Comparison of ENCODE assay signal across 16 mouse cellular contexts in the genomic region with DNA sequence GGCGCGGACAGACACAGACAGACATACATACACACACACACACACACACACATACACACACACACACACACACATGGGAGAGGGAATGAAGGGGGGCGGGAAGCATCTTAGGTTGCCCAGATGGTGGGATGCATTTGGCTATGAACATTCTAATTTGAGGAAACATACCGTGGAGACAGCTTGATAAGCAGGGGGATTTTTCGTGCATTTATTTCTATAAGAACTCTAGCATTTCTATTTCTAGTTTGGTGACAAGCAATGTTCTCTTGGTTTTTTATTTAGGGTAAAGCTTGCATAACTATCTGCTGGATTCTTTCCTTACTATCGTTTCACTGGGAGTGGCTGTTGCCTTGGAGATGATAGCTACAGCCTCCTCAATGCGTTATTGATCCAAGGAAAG.
DNase-seq lines count a peak whose midpoint lies in the region; ATAC-seq and TF ChIP-seq lines count a peak whose summit lies in the region.
"Had no signal": no experiment of that assay in that cellular context is flagged by ENCODE, and none has a peak within 500 bp of the region (broad histone marks: within the 10 kb centered on the region; RNA-seq: fewer than 3 reads in every experiment).

No protein-coding gene starts in this region.

- no peak overlapping the region for H3K4me2 ChIP-seq in forebrain, postnatal 0 days (ENCODE audit: low read depth)
- no peak overlapping the region for H3K4me2 ChIP-seq in forebrain, embryonic 15.5 days (replicated peaks)
- H3K4me2 ChIP-seq: embryonic facial prominence, embryonic 12.5 days; forebrain, embryonic 12.5 days; hindbrain, embryonic 15.5 days had no signal

- DNase-seq in forebrain, postnatal 0 days: peak; percentile 52
- peak in 1 of 2 experiments; percentile 32 for DNase-seq in layer of hippocampus, adult 2 months (ENCODE audit: low spot score in 2 of 2)
- DNase-seq in layer of hippocampus, adult 18-20 months (ENCODE audit: low spot score in 2 of 2): no peak
- peak; percentile 72 for DNase-seq in brain, adult 2 months (ENCODE audit: low read depth, low spot score)
- DNase-seq in telencephalon, adult 2 months (ENCODE audit: low read depth, low spot score): peak; percentile 71
- DNase-seq: adrenal gland, postnatal 14 days; cerebellum, adult 2 months; gastrocnemius, postnatal 10 days had no signal

- H3K27ac ChIP-seq in forebrain, postnatal 0 days (ENCODE audit: low read depth, low read length): no peak overlapping the region
- H3K27ac ChIP-seq in forebrain, embryonic 15.5 days (replicated peaks): no peak overlapping the region
- peak overlapping the region; percentile 82 for H3K27ac ChIP-seq in layer of hippocampus, adult 2 months
- H3K27ac ChIP-seq: forebrain, embryonic 12.5 days; hindbrain, embryonic 15.5 days had no signal

- no peak overlapping the region for H3K4me3 ChIP-seq in forebrain, postnatal 0 days (ENCODE audit: low read depth, low read length)
- H3K4me3 ChIP-seq in forebrain, embryonic 15.5 days: no peak overlapping the region
- H3K4me3 ChIP-seq in layer of hippocampus, adult 2 months: peak overlapping the region; percentile 34
- H3K4me3 ChIP-seq: embryonic facial prominence, embryonic 12.5 days; forebrain, embryonic 12.5 days; heart, embryonic 12.5 days; hindbrain, embryonic 15.5 days had no signal

- no peak overlapping the region for H3K9ac ChIP-seq in forebrain, postnatal 0 days
- no peak overlapping the region for H3K9ac ChIP-seq in forebrain, embryonic 15.5 days (replicated peaks)
- H3K9ac ChIP-seq: embryonic facial prominence, embryonic 12.5 days; forebrain, embryonic 12.5 days; hindbrain, embryonic 15.5 days had no signal

- ATAC-seq in forebrain, postnatal 0 days: peak; percentile 85
- ATAC-seq in forebrain, embryonic 15.5 days (replicated peaks): no peak; the same call in 1 of the 2 replicates
- ATAC-seq: activated CD4-positive, CD25-positive, alpha-beta regulatory T cell, adult 4 months; intestine, embryonic 16.5 days had no signal

- no peaks in the 10 kb centered on the region for H3K27me3 ChIP-seq in forebrain, postnatal 0 days (ENCODE audit: insufficient read depth, low read length)
- no peaks in the 10 kb centered on the region for H3K27me3 ChIP-seq in forebrain, embryonic 15.5 days
- H3K27me3 ChIP-seq: CH12.LX; embryonic facial prominence, embryonic 12.5 days; forebrain, embryonic 12.5 days; heart, embryonic 12.5 days; hindbrain, embryonic 15.5 days had no signal

- no peaks in the 10 kb centered on the region for H3K9me3 ChIP-seq in forebrain, postnatal 0 days (ENCODE audit: low read length)
- no peaks in the 10 kb centered on the region for H3K9me3 ChIP-seq in forebrain, embryonic 15.5 days
- H3K9me3 ChIP-seq: embryonic facial prominence, embryonic 12.5 days; forebrain, embryonic 12.5 days; heart, embryonic 12.5 days; hindbrain, embryonic 15.5 days had no signal

- 58% methylated on average over 7 of the region's 7 CpGs for WGBS in forebrain, postnatal 0 days
- WGBS in forebrain, embryonic 15.5 days: 73% methylated on average over 7 of the region's 7 CpGs

- no peaks in the 10 kb centered on the region for H3K36me3 ChIP-seq in forebrain, postnatal 0 days (ENCODE audit: insufficient read depth)
- no peaks in the 10 kb centered on the region for H3K36me3 ChIP-seq in forebrain, embryonic 15.5 days
- H3K36me3 ChIP-seq: embryonic facial prominence, embryonic 12.5 days; forebrain, embryonic 12.5 days; heart, embryonic 12.5 days; hindbrain, embryonic 15.5 days had no signal

- no peak for TF ChIP-seq CTCF in forebrain, postnatal 0 days (IDR thresholded peaks at IDR 0.05; ENCODE audit: low read depth)
- TF ChIP-seq CTCF in layer of hippocampus, adult 2 months (conservative IDR thresholded peaks at IDR 0.05): no peak

- H3K4me1 ChIP-seq in forebrain, postnatal 0 days (ENCODE audit: insufficient read depth): peaks cover 4% of the 10 kb centered on the region; the same call in 1 of the 2 replicates
- peaks cover 13% of the 10 kb centered on the region for H3K4me1 ChIP-seq in forebrain, embryonic 15.5 days
- H3K4me1 ChIP-seq: forebrain, embryonic 12.5 days had no signal

Comparison
In these comparisons a context has a peak if more than half of its experiments do, and no peak if none do; other contexts are left out.
1. DNase-seq: peak in forebrain, postnatal 0 days (single experiment), brain, adult 2 months (single experiment) and telencephalon, adult 2 months (single experiment); none in layer of hippocampus, adult 18-20 months (0 of 2).